Mouse (Mus musculus) kidney, embryonic 16.5 days (tissue): ENCODE results near the gene Adamtsl1. TPM values are rescaled to one million over a fixed set of nuclear protein-coding genes. Genes with fewer than 3 reads are reported as not detected.
A peak's percentile ranks its signal among the peaks of the same experiment; 100 is the strongest.

ENCODE experiments used
- ATAC-seq: fragments of 200-750 bp; cut with Nextera tagmentation; 2 replicates; pipeline ENCODE4 v1.8.0; 2017; ENCODE audit warnings: moderate TSS enrichment; ENCODE audit not compliant: low FRiP score, low TSS enrichment
- H3K27ac ChIP-seq: fragments of 300-500 bp; sonication (generic); 2 replicates; pipeline ENCODE4 v1.5.1; 2014; ENCODE audit warnings: low read length
- H3K27me3 ChIP-seq: fragments of 300-500 bp; sonication (generic); 2 replicates; pipeline ENCODE4 v1.6.1; 2014; ENCODE audit warnings: low read length, control low read depth, mixed read lengths; ENCODE audit not compliant: insufficient read depth
- H3K36me3 ChIP-seq: fragments of 300-500 bp; sonication (generic); 2 replicates; pipeline ENCODE4 v1.6.1; 2014; ENCODE audit warnings: low read length, control low read depth, mixed read lengths; ENCODE audit not compliant: insufficient read depth
- H3K4me1 ChIP-seq: fragments of 300-500 bp; sonication (generic); 2 replicates; pipeline ENCODE4 v1.6.1; 2014; ENCODE audit warnings: low read length, control low read depth, mixed read lengths; ENCODE audit not compliant: insufficient read depth
- H3K4me2 ChIP-seq: fragments of 300-500 bp; sonication (generic); replicated peaks from 2 replicates; pipeline ENCODE4 v1.6.1; 2014; ENCODE audit warnings: low read depth, low read length
- H3K4me3 ChIP-seq: fragments of 300-500 bp; sonication (generic); 2 replicates; pipeline ENCODE4 v1.5.1; 2014; ENCODE audit warnings: mild to moderate bottlenecking, low read length
- H3K9ac ChIP-seq: fragments of 300-500 bp; sonication (generic); replicated peaks from 2 replicates; pipeline ENCODE4 v1.6.1; 2014; ENCODE audit warnings: low read length
- H3K9me3 ChIP-seq: fragments of 300-500 bp; sonication (generic); 2 replicates; pipeline ENCODE4 v1.6.1; 2016; ENCODE audit warnings: low read length, control low read depth
- WGBS: fragments of 180-500 bp; shearing (Covaris S2); extraction: QIAGEN DNeasy Blood & Tissue Kit; methylation state at CpG from one replicate; pipeline ENCODE4 v1.1.7; 2014; 5-methylcytosine and 5-hydroxymethylcytosine counted together
- polyA plus RNA-seq: library from polyadenylated mRNA; unstranded; fragments of >200 nt; fragmentation: Nextera tagmentation; extraction: Ambion mirVana; gene quantifications from 2 replicates; pipeline ENCODE4 v1.2.1, GENCODE M21; 2015

The Adamtsl1 gene
- polyA plus RNA-seq, 1 experiment from 2014 or later, result 18.1 TPM

DNA sequence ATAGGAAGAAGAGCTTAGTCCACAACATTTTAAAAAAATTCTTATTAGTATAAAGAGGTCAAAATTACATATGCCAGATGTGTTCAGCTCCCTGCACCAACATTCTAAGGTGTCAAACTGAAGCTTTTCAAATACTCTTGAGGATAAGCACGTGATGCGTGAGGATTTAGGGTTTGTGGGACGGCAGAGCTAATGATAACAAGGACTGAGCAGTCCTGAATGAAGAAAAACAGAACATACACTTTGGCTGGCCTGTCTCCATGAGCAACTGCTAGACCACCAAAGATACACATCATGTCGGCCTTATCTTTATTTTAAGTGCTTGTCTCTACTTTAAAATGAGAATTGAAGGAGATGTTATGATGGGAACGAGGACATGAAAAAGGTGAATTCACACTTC, 710.9 kb downstream of the Adamtsl1 start:
- H3K27me3 ChIP-seq, result no peaks in the 10 kb centered on the region
- no peak overlapping the region for H3K4me2 ChIP-seq
- no peak overlapping the region for H3K27ac ChIP-seq
- no peaks in the 10 kb centered on the region for H3K9me3 ChIP-seq
- WGBS, result 70% methylated on average over 5 of the region's 5 CpGs
- no peak overlapping the region for H3K9ac ChIP-seq
- no peak overlapping the region for H3K4me3 ChIP-seq
- no peaks in the 10 kb centered on the region for H3K4me1 ChIP-seq
- H3K36me3 ChIP-seq, result no peaks in the 10 kb centered on the region
- ATAC-seq, result no peak

DNA sequence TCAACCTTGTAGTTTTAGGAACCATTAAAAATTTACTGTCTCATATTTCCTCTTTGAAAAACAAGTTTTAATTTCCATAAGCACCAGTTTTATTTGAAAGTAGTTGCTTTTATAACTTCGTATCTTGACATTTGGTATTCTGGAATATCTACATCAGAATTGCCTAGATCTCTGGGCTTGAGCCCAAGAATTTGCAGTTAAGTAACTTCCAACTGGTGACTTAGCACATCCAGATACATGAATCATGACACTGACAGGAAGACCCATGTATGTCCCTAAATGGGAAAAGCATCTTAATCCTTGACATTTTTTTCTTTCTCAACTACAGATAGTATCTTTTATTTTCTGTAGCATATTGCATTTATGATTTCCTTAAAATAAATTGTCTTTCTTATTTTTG, 713.1 kb downstream of the Adamtsl1 start:
- peaks cover 5% of the 10 kb centered on the region; the same call in 1 of the 2 replicates for H3K4me1 ChIP-seq
- H3K27ac ChIP-seq, result no peak overlapping the region
- ATAC-seq, result no peak
- no peak overlapping the region for H3K4me3 ChIP-seq
- no peaks in the 10 kb centered on the region for H3K27me3 ChIP-seq
- H3K9ac ChIP-seq, result no peak overlapping the region
- WGBS, result 52% methylated on average over 1 of the region's 1 CpGs
- H3K9me3 ChIP-seq, result no peaks in the 10 kb centered on the region
- no peaks in the 10 kb centered on the region for H3K36me3 ChIP-seq
- H3K4me2 ChIP-seq, result no peak overlapping the region

DNA sequence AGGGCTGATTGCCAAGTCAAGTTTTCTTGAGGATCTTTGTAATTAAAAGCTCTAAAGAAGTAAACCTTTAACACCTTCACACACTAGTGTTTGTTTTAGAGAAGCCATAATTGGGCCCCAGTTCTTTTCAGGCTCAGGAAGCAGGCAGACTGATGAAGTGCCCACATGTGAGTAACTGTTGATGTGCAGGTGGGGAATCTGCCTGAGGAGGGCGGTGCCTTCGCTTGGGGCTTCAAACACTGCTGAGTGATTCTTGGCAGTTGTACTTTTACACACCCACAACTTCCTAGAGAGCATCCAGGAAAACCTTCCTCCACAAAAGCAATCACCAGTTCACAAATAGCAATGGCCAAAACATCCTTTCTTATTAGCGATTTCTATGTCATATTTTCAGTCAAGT, 719.2 kb downstream of the Adamtsl1 start:
- Histone ChIP-seq H3K4me2 (no peak overlapping the region), H3K27me3 (no peaks in the 10 kb centered on the region), H3K27ac (no peak overlapping the region), H3K36me3 (no peaks in the 10 kb centered on the region), H3K4me3 (no peak overlapping the region), H3K9me3 (no peaks in the 10 kb centered on the region), H3K4me1 (peaks cover 5% of the 10 kb centered on the region; the same call in 1 of the 2 replicates), H3K9ac (no peak overlapping the region)
- ATAC-seq, result no peak
- WGBS, result 65% methylated on average over 3 of the region's 3 CpGs

DNA sequence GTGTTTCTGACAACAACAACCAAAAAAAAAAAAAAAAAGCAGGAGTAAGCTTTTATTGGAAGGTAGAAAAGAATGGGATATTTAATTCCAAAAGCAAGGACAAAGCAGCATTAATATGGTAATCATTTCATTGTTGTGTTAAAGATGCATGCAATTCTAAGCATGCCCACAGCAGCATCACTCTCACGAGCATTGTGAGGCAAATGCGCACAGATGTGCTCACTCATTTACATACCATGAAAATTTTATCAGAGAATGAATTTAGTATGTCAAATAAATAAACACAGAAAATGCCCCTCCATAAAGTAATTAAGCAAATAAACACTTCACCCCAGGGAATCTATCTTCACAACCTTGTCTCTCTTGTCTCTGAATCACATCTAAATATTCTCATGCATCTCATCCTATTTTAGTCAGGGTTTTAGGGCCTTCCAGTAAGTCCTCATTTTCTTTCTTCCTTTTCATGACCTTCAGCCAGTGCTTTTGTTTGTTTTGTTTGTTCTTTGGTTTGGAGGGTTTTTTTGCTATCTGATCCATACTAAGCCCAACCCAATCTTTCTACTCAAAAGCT, 728.0 kb downstream of the Adamtsl1 start:
- Histone ChIP-seq H3K36me3 (no peaks in the 10 kb centered on the region), H3K4me2 (no peak overlapping the region), H3K4me3 (no peak overlapping the region), H3K4me1 (no peaks in the 10 kb centered on the region), H3K27me3 (no peaks in the 10 kb centered on the region), H3K9me3 (no peaks in the 10 kb centered on the region), H3K27ac (no peak overlapping the region), H3K9ac (no peak overlapping the region)
- no peak for ATAC-seq
- WGBS, result 70% methylated on average over 2 of the region's 2 CpGs

DNA sequence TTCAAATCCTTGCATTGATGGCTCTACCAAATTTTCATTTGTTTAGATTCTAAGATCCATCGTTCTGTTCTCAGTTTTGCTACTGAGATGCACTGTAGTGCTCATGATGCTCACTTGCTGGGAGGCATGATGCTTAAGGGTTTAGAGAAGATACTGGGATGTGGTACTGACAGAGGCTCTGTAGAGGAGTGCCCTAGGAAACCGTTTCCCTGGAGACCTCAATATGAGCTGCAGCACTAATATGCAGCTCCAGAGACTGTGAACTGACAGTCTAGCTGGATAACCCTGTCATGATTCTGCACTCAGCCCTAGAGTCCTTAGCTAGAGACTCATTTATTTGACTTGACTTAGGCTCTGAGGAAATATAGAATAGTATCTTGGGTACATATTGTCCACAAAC, 756.1 kb downstream of the Adamtsl1 start:
- Histone ChIP-seq H3K4me3 (no peak overlapping the region), H3K27ac (no peak overlapping the region), H3K36me3 (no peaks in the 10 kb centered on the region), H3K27me3 (no peaks in the 10 kb centered on the region), H3K4me2 (no peak overlapping the region), H3K9me3 (no peaks in the 10 kb centered on the region), H3K9ac (no peak overlapping the region), H3K4me1 (no peaks in the 10 kb centered on the region)
- ATAC-seq, result no peak
- WGBS, result 73% methylated on average over 2 of the region's 2 CpGs

DNA sequence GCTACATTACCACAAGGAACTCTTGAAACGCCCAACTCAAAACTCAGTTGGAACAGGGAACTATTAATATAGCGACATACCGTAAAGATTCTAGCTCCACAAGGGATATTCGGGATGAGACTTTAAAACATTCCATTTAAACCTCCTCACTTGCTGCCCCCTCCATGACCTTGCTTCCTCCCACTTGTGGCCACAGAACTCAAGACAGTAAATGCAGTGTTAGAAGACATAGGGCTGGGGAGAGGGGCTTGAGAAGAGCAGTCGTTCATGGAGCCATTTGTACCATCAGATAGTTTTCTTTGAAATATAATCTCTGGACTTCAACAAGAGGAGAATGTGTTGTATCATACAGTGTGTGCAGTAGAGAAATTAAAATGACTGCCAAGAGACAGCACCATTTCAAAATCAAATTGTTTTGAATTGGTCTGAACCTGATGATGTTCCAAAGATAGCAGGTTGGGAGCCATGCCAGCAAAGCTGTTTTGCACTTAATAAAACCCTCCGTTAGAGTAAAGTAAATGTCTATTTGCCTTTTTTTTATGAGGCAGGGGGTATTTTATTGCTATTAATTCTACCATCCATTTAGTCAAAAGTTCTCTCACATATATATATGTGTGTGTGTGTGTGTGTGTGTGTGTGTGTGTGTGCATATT, 759.9 kb downstream of the Adamtsl1 start:
- Histone ChIP-seq H3K4me3 (no peak overlapping the region), H3K36me3 (no peaks in the 10 kb centered on the region), H3K27me3 (no peaks in the 10 kb centered on the region), H3K9ac (no peak overlapping the region), H3K27ac (no peak overlapping the region), H3K4me1 (no peaks in the 10 kb centered on the region), H3K4me2 (no peak overlapping the region), H3K9me3 (no peaks in the 10 kb centered on the region)
- 36% methylated on average over 6 of the region's 6 CpGs for WGBS
- no peak for ATAC-seq

DNA sequence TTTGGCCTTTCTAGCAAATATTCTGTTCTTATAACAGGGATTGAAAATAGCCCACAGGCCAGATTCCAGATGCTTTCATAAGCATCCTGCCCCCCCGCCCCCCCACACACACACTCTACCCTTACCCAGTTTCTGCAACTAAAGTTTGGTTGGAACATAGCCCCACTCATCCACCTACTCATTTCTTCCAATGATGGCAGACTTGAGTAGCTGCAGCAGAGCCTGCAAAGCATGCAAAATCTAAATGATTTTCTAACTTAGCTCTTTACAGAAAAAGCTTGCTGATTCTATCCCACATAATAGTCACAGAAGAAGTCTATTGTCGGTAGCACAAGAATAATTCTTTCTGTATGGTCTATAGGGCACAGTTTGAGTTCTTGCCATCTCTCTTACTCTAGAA, 760.7 kb downstream of the Adamtsl1 start:
- Histone ChIP-seq H3K4me2 (no peak overlapping the region), H3K27ac (no peak overlapping the region), H3K9me3 (no peaks in the 10 kb centered on the region), H3K4me3 (no peak overlapping the region), H3K9ac (no peak overlapping the region), H3K36me3 (no peaks in the 10 kb centered on the region), H3K4me1 (no peaks in the 10 kb centered on the region), H3K27me3 (no peaks in the 10 kb centered on the region)
- ATAC-seq, result no peak
- WGBS, result 61% methylated on average over 2 of the region's 2 CpGs

DNA sequence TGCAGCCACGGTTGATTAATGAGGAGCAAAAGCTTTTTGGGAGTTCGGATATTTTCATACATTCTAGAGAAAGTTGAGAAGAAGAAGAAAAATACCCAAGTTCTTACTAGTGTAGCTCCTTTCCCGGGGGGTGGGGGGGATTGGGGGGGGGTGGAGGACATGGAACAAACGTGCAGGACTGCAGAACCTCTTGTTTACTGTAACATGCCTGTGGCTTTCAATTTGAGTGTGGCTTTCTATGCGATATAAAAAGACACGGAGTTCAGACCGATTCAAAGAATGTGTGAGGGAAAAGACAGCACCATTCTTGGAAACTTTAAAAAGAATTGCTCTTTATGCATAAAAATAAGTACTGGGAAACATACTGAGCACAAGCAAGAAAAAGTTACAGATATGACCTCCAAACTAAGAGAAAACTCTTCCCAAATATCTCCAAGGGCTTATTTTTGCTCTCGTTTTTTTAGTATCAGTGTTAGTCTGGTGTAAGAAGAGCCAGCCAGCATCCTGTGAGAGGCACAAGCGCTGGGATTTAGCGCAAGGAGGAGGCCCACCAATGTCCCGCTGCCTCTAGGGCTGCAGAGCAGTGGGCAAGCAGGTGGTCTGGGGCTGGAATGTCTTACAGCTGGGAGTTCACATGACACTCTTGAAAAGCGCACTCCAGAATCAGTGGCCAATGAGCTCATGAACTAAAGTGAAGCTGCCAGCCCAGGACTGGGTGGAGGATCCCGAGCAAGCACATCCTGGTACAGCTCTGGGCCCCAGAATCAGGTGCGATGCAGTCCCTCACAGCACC, 762.2 kb downstream of the Adamtsl1 start:
- no peak overlapping the region for H3K4me2 ChIP-seq
- no peak for ATAC-seq

DNA sequence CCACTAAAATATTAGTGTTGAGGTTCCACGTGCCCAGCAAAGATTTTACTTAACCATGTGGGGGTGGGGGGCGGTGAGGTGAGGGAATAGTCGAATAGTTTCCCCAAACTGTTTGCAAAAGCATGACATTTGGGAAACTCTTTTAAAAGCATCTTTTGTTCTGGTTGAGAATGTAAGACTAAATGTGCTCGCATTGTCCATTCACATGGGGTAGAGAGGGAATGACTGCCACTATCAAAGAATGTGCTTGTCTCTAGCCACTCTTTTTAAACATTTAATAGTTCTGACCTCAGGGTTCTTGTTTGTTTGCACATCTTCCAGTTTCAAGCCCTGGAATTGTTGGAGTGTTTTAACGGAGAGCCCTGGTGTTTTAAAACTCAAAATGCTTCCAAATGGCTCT, 764.6 kb downstream of the Adamtsl1 start:
- WGBS, result 66% methylated on average over 5 of the region's 5 CpGs
- ATAC-seq, result no peak
- H3K9me3 ChIP-seq, result no peaks in the 10 kb centered on the region
- no peak overlapping the region for H3K27ac ChIP-seq
- no peak overlapping the region for H3K9ac ChIP-seq
- H3K4me2 ChIP-seq, result no peak overlapping the region
- no peaks in the 10 kb centered on the region for H3K4me1 ChIP-seq
- no peaks in the 10 kb centered on the region for H3K36me3 ChIP-seq
- no peak overlapping the region for H3K4me3 ChIP-seq
- H3K27me3 ChIP-seq, result no peaks in the 10 kb centered on the region

More for the DNA sequence above, 762.2 kb downstream of the Adamtsl1 start:
- Histone ChIP-seq H3K27me3 (no peaks in the 10 kb centered on the region), H3K9ac (no peak overlapping the region), H3K4me3 (no peak overlapping the region), H3K4me1 (no peaks in the 10 kb centered on the region), H3K36me3 (no peaks in the 10 kb centered on the region), H3K9me3 (no peaks in the 10 kb centered on the region), H3K27ac (peak overlapping the region; percentile 58)
- WGBS, result 55% methylated on average over 14 of the region's 14 CpGs

DNA sequence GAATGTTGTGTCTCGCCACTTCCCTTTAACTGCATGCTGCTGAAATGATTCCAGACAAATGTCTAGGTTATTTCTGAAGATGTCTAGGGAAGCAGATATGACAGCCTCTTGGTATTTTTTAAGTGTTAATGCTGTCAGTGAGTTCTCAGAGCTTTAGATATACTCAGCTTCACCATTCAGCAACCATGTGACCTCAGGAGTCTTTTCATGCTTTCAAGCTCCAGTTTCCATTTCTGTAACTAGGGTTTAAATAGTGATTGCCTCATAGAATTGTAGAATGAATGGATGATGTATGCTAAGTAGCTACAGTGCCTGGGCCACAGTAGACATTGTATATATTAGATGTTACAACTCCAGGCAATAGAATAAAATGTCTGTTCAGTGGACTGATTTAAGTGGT, 772.6 kb downstream of the Adamtsl1 start:
- H3K36me3 ChIP-seq, result no peaks in the 10 kb centered on the region
- WGBS, result 86% methylated on average over 1 of the region's 1 CpGs
- no peaks in the 10 kb centered on the region for H3K27me3 ChIP-seq
- no peak overlapping the region for H3K9ac ChIP-seq
- H3K9me3 ChIP-seq, result no peaks in the 10 kb centered on the region
- no peaks in the 10 kb centered on the region for H3K4me1 ChIP-seq
- H3K4me2 ChIP-seq, result no peak overlapping the region
- ATAC-seq, result no peak
- no peak overlapping the region for H3K27ac ChIP-seq
- H3K4me3 ChIP-seq, result no peak overlapping the region
